In genomic region chr2:139629653-139630052, GRCm38 (mm10) we compare ENCODE assay signal across 17 mouse cellular contexts. TPM values are rescaled to one million over a fixed set of nuclear protein-coding genes. Genes with fewer than 3 reads are reported as not detected.
"Had no signal": no experiment of that assay in that cellular context is flagged by ENCODE, and none has a peak within 500 bp of the region (broad histone marks: within the 10 kb centered on the region; RNA-seq: fewer than 3 reads in every experiment).

No protein-coding gene starts in this region.

- H3K4me3 ChIP-seq: lung, embryonic 15.5 days; midbrain, embryonic 12.5 days; neural tube, embryonic 12.5 days; stomach, embryonic 15.5 days had no signal

- H3K27me3 ChIP-seq: lung, embryonic 15.5 days; megakaryocyte, embryonic 14.5 days; midbrain, embryonic 12.5 days; neural tube, embryonic 12.5 days; stomach, embryonic 15.5 days had no signal

- H3K4me2 ChIP-seq: lung, embryonic 15.5 days; midbrain, embryonic 12.5 days; neural tube, embryonic 12.5 days; stomach, embryonic 15.5 days had no signal

- H3K36me3 ChIP-seq: lung, embryonic 15.5 days; midbrain, embryonic 12.5 days; neural tube, embryonic 12.5 days; stomach, embryonic 15.5 days had no signal

- H3K4me1 ChIP-seq: lung, embryonic 15.5 days; megakaryocyte, embryonic 14.5 days; midbrain, embryonic 12.5 days; neural tube, embryonic 12.5 days; stomach, embryonic 15.5 days had no signal

- H3K9ac ChIP-seq: liver, postnatal 0 days; lung, embryonic 15.5 days; midbrain, embryonic 12.5 days; neural tube, embryonic 12.5 days; stomach, embryonic 15.5 days had no signal

- DNase-seq: liver, postnatal 0 days; lung, adult 2 months; lung, postnatal 14 days; lung, postnatal 36 days; midbrain, embryonic 14.5 days; right cerebral cortex, postnatal 14 days; thymus, adult 2 months; thymus, postnatal 25 days; thymus, postnatal 4 days had no signal

- H3K9me3 ChIP-seq: lung, embryonic 15.5 days; megakaryocyte, embryonic 14.5 days; midbrain, embryonic 12.5 days; neural tube, embryonic 12.5 days; stomach, embryonic 15.5 days had no signal

- ATAC-seq: liver, postnatal 0 days; lung, postnatal 0 days had no signal

- H3K27ac ChIP-seq: lung, embryonic 15.5 days; macrophage; midbrain, embryonic 12.5 days; neural tube, embryonic 12.5 days; stomach, embryonic 15.5 days; stomach, postnatal 0 days had no signal

RNA-seq across cellular contexts. Expression of gene Ism1, which starts 48.3 kb away (rescaled TPM):
- polyA plus RNA-seq: liver, postnatal 0 days; macrophage had no signal
